Mouse (Mus musculus): ENCODE measurements around the gene Kctd4. TPM values are rescaled to one million over a fixed set of nuclear protein-coding genes. Genes with fewer than 3 reads are reported as not detected.

Kctd4 gene
- total and polyA plus RNA-seq, 3 experiments: 0.01 to 0.08 TPM; not detected in 1

GRCm38 (mm10) chr14:75983891-75984290 is 29.1 kb downstream of the Kctd4 start:
- no peak for TF ChIP-seq TAL1 (IDR thresholded peaks at IDR 0.05; ENCODE audit: low read length)
- Histone ChIP-seq H3K36me3 (ENCODE audit: control insufficient read depth in 1 of 2, insufficient read depth in 2 of 2, low read length in 2 of 2) (peaks cover 0 to 21% of the 10 kb centered on the region in 2 experiments; a peak in 3 of 4 replicates), H3K4me1 (ENCODE audit: control insufficient read depth in 1 of 2, insufficient read depth in 2 of 2, low read length in 2 of 2) (no peaks in the 10 kb centered on the region), H3K79me2 (ENCODE audit: control insufficient read depth, insufficient read depth, low read length, poor library complexity) (peaks cover 11% of the 10 kb centered on the region; the same call in 1 of the 2 replicates), H3K27me3 (ENCODE audit: control insufficient read depth in 1 of 2, insufficient read depth in 2 of 2, low read length in 2 of 2) (no peaks in the 10 kb centered on the region), H3K9me3 (replicated peaks; ENCODE audit: insufficient read depth, low read length) (no peaks in the 10 kb centered on the region), H3K27ac (ENCODE audit: control insufficient read depth, low read depth, low read length) (no peak overlapping the region), H3K4me3 (ENCODE audit: control insufficient read depth in 1 of 2, insufficient read depth in 1 of 2, low read depth in 2 of 2, low read length in 2 of 2) (no peak overlapping the region), H3K9ac (ENCODE audit: control insufficient read depth, low read depth, low read length, poor library complexity, severe bottlenecking) (no peak overlapping the region)
- no peak for DNase-seq (ENCODE audit: low read depth, low spot score)

GRCm38 (mm10) chr14:75985112-75985511 is 30.3 kb downstream of the Kctd4 start:
- no peak overlapping the region for H3K9ac ChIP-seq (ENCODE audit: control insufficient read depth, low read depth, low read length, poor library complexity, severe bottlenecking)
- no peak for DNase-seq (ENCODE audit: low read depth, low spot score)

GRCm38 (mm10) chr14:75986878-75987483 is 32.2 kb downstream of the Kctd4 start:
- no peaks in the 10 kb centered on the region for H3K27me3 ChIP-seq (ENCODE audit: control insufficient read depth in 1 of 2, insufficient read depth in 2 of 2, low read length in 2 of 2)
- H3K9me3 ChIP-seq (replicated peaks; ENCODE audit: insufficient read depth, low read length): no peaks in the 10 kb centered on the region
- H3K27ac ChIP-seq (ENCODE audit: control insufficient read depth, low read depth, low read length): no peak overlapping the region
- H3K79me2 ChIP-seq (ENCODE audit: control insufficient read depth, insufficient read depth, low read length, poor library complexity): peaks cover 19% of the 10 kb centered on the region
- H3K4me3 ChIP-seq (ENCODE audit: control insufficient read depth in 1 of 2, insufficient read depth in 1 of 2, low read depth in 2 of 2, low read length in 2 of 2): no peak overlapping the region
- no peak for TF ChIP-seq JUND (IDR thresholded peaks at IDR 0.05; ENCODE audit: low read depth, low read length)
- no peak for TF ChIP-seq MYC (IDR thresholded peaks at IDR 0.05; ENCODE audit: low read depth, low read length)
- no peak for TF ChIP-seq MYB (IDR thresholded peaks at IDR 0.05; ENCODE audit: low read depth, low read length)
- TF ChIP-seq GABPA (IDR thresholded peaks at IDR 0.05; ENCODE audit: low read depth, low read length): no peak
- no peak for DNase-seq (ENCODE audit: low read depth, low spot score)
- peaks cover 0 to 25% of the 10 kb centered on the region in 2 experiments; a peak in 3 of 4 replicates for H3K36me3 ChIP-seq (ENCODE audit: control insufficient read depth in 1 of 2, insufficient read depth in 2 of 2, low read length in 2 of 2)
- H3K9ac ChIP-seq (ENCODE audit: control insufficient read depth, low read depth, low read length, poor library complexity, severe bottlenecking): no peak overlapping the region
- H3K4me1 ChIP-seq (ENCODE audit: control insufficient read depth in 1 of 2, insufficient read depth in 2 of 2, low read length in 2 of 2): no peaks in the 10 kb centered on the region

More at GRCm38 (mm10) chr14:75985112-75985511, 30.3 kb downstream of the Kctd4 start:
- Histone ChIP-seq H3K27me3 (ENCODE audit: control insufficient read depth in 1 of 2, insufficient read depth in 2 of 2, low read length in 2 of 2) (no peaks in the 10 kb centered on the region), H3K36me3 (ENCODE audit: control insufficient read depth in 1 of 2, insufficient read depth in 2 of 2, low read length in 2 of 2) (peaks cover 0 to 24% of the 10 kb centered on the region in 2 experiments; a peak in 3 of 4 replicates), H3K79me2 (ENCODE audit: control insufficient read depth, insufficient read depth, low read length, poor library complexity) (peaks cover 14% of the 10 kb centered on the region; the same call in 1 of the 2 replicates), H3K27ac (ENCODE audit: control insufficient read depth, low read depth, low read length) (no peak overlapping the region), H3K4me1 (ENCODE audit: control insufficient read depth in 1 of 2, insufficient read depth in 2 of 2, low read length in 2 of 2) (no peaks in the 10 kb centered on the region), H3K4me3 (ENCODE audit: control insufficient read depth in 1 of 2, insufficient read depth in 1 of 2, low read depth in 2 of 2, low read length in 2 of 2) (no peak overlapping the region), H3K9me3 (replicated peaks; ENCODE audit: insufficient read depth, low read length) (no peaks in the 10 kb centered on the region)
- TF ChIP-seq ETS1 (IDR thresholded peaks at IDR 0.05; ENCODE audit: low read depth, low read length): no peak
- TF ChIP-seq MYC (IDR thresholded peaks at IDR 0.05; ENCODE audit: low read depth, low read length): no peak
- TF ChIP-seq ZMIZ1 (IDR thresholded peaks at IDR 0.05; ENCODE audit: low read depth, low read length): no peak
- TF ChIP-seq TBP (IDR thresholded peaks at IDR 0.05; ENCODE audit: low read depth, low read length): no peak
- no peak for TF ChIP-seq ZKSCAN1 (IDR thresholded peaks at IDR 0.05; ENCODE audit: low read depth, low read length)
- no peak for TF ChIP-seq EP300 (IDR thresholded peaks at IDR 0.05; ENCODE audit: low read depth in 1 of 2, low read length in 2 of 2)
- no peak for TF ChIP-seq ZNF384 (IDR thresholded peaks at IDR 0.05; ENCODE audit: low read depth, low read length)
- no peak for TF ChIP-seq CHD2 (IDR thresholded peaks at IDR 0.05; ENCODE audit: low read length)
- no peak for TF ChIP-seq MAX (IDR thresholded peaks at IDR 0.05; ENCODE audit: low read length)
- TF ChIP-seq USF1 (IDR thresholded peaks at IDR 0.05; ENCODE audit: low read depth, low read length): no peak
